Mouse (Mus musculus): ENCODE measurements at regions not wholly inside any gene's neighbourhood (a gene's known extent, or its start where the extent isn't known, plus 50 kb on each side); places are given as distances from the start of the nearest gene placed in this dataset.

GRCm38 (mm10) chr15:11455366-11455785, 55.9 kb upstream of the Tars start:
- H3K27ac ChIP-seq, result no peak overlapping the region
- no peak for TF ChIP-seq CTCF (IDR thresholded peaks at IDR 0.05; ENCODE audit: low read depth)
- no peak for TF ChIP-seq EP300 (IDR thresholded peaks at IDR 0.05; ENCODE audit: low read depth)
- no peaks in the 10 kb centered on the region for H3K27me3 ChIP-seq (ENCODE audit: control insufficient read depth, insufficient read depth, low read length)
- WGBS (ENCODE audit: insufficient replicate concordance), result 78% methylated on average over 11 of the region's 11 CpGs
- no peaks in the 10 kb centered on the region for H3K4me1 ChIP-seq (replicated peaks; ENCODE audit: control insufficient read depth in 2 of 2, insufficient read depth in 2 of 2, low read length in 1 of 2)
- no peak for ATAC-seq (ENCODE audit: insufficient read depth)
- H3K4me2 ChIP-seq (ENCODE audit: low read depth), result no peak overlapping the region
- no peak for DNase-seq (ENCODE audit: low read depth in 3 of 3, low spot score in 3 of 3)
- H3K9me3 ChIP-seq (ENCODE audit: control insufficient read depth, low read length), result no peaks in the 10 kb centered on the region
- H3K4me3 ChIP-seq (ENCODE audit: insufficient read depth in 1 of 2, low read depth in 2 of 2, low read length in 2 of 2), result no peak overlapping the region
- H3K36me3 ChIP-seq (replicated peaks; ENCODE audit: control insufficient read depth, insufficient read depth, low read depth), result no peaks in the 10 kb centered on the region
- no peak overlapping the region for H3K9ac ChIP-seq (replicated peaks)

DNA sequence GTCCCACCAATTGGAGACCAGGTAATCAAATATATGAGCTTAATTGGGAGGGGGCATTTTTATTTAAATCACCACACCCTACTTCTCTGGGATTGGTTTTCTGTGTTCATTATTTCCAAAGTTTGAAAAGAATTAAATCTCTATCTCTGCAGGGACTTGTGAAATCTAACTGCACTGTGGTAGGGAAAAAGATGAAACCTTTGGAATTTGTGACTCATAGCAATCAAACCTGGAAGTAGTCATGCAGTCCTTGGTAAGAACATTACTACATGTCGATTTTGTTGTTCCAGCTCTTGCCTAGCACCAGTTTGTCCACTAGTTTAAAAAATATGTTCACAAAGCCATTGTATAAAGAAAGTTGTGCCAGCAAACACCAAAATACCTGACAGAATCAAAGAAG, 54.5 kb upstream of the Tars start:
- Histone ChIP-seq H3K4me1 (replicated peaks; ENCODE audit: control insufficient read depth in 2 of 2, insufficient read depth in 2 of 2, low read length in 1 of 2) (no peaks in the 10 kb centered on the region), H3K27ac (no peak overlapping the region), H3K27me3 (ENCODE audit: control insufficient read depth, insufficient read depth, low read length) (no peaks in the 10 kb centered on the region), H3K9ac (replicated peaks) (no peak overlapping the region), H3K4me3 (ENCODE audit: insufficient read depth in 1 of 2, low read depth in 2 of 2, low read length in 2 of 2) (no peak overlapping the region), H3K4me2 (ENCODE audit: low read depth) (no peak overlapping the region), H3K9me3 (ENCODE audit: control insufficient read depth, low read length) (no peaks in the 10 kb centered on the region), H3K36me3 (replicated peaks; ENCODE audit: control insufficient read depth, insufficient read depth, low read depth) (no peaks in the 10 kb centered on the region)
- no peak for TF ChIP-seq CTCF (IDR thresholded peaks at IDR 0.05; ENCODE audit: low read depth)
- TF ChIP-seq EP300 (IDR thresholded peaks at IDR 0.05; ENCODE audit: low read depth), result no peak
- no peak for ATAC-seq (ENCODE audit: insufficient read depth)
- 41% methylated on average over 1 of the region's 1 CpGs for WGBS (ENCODE audit: insufficient replicate concordance)
- no peak for DNase-seq (ENCODE audit: low read depth in 3 of 3, low spot score in 3 of 3)

DNA sequence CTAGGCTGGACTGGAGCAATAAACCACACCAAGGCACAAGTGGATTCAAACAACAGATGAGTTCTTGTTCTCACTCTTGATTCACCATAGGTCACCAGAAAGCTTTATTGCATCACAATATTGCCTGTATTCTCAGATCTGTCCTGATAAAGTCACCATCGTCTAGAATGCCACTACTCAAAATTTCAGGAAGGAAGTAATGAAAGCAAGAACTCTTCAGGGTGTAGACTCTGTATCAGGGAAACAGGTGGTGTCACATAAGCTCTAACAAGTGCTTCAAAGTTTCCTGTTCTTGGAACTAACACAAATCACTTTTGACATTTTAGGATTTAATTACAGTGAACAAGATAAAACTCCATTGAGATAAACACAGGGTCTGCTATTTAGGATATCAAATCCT, 52.2 kb upstream of the Tars start:
- H3K4me2 ChIP-seq (ENCODE audit: low read depth), result no peak overlapping the region
- no peaks in the 10 kb centered on the region for H3K4me1 ChIP-seq (replicated peaks; ENCODE audit: control insufficient read depth in 2 of 2, insufficient read depth in 2 of 2, low read length in 1 of 2)
- ATAC-seq (ENCODE audit: insufficient read depth) (no peak), DNase-seq (ENCODE audit: low read depth in 3 of 3, low spot score in 3 of 3) (no peak)
- H3K9me3 ChIP-seq (ENCODE audit: control insufficient read depth, low read length), result no peaks in the 10 kb centered on the region
- WGBS (ENCODE audit: insufficient replicate concordance), result 10% methylated on average over 1 of the region's 1 CpGs
- H3K36me3 ChIP-seq (replicated peaks; ENCODE audit: control insufficient read depth, insufficient read depth, low read depth), result no peaks in the 10 kb centered on the region
- H3K27me3 ChIP-seq (ENCODE audit: control insufficient read depth, insufficient read depth, low read length), result no peaks in the 10 kb centered on the region
- no peak overlapping the region for H3K4me3 ChIP-seq (ENCODE audit: insufficient read depth in 1 of 2, low read depth in 2 of 2, low read length in 2 of 2)
- TF ChIP-seq CTCF (IDR thresholded peaks at IDR 0.05; ENCODE audit: low read depth) (no peak), EP300 (IDR thresholded peaks at IDR 0.05; ENCODE audit: low read depth) (no peak)
- no peak overlapping the region for H3K9ac ChIP-seq (replicated peaks)
- H3K27ac ChIP-seq, result no peak overlapping the region
